8 mouse cellular contexts compared by ENCODE assay signal in genomic region chr16:11035790-11036431, GRCm38 (mm10). TPM values are rescaled to one million over a fixed set of nuclear protein-coding genes. Genes with fewer than 3 reads are reported as not detected.
A peak's percentile ranks its signal among the peaks of the same experiment; 100 is the strongest.
DNase-seq lines count a peak whose midpoint lies in the region; ATAC-seq and TF ChIP-seq lines count a peak whose summit lies in the region.

No protein-coding gene starts in this region.

- ATAC-seq in intestine, postnatal 0 days, result no peak
- 0 out of 2 replicates have a peak, but pooled peaks have one; percentile 35 for ATAC-seq in limb, embryonic 11.5 days (ENCODE audit: insufficient number of reproducible peaks, low FRiP score, low TSS enrichment, low read depth)
- peak; percentile 48 for ATAC-seq in monocyte, adult 5-6 weeks (replicated peaks; ENCODE audit: insufficient number of reproducible peaks, low FRiP score, low TSS enrichment, poor library complexity, severe bottlenecking)

- H3K27me3 ChIP-seq in intestine, postnatal 0 days (replicated peaks; ENCODE audit: control insufficient read depth, insufficient read depth, low read length), result no peaks in the 10 kb centered on the region
- H3K27me3 ChIP-seq in limb, embryonic 11.5 days (ENCODE audit: control insufficient read depth, insufficient read depth, low read length), result no peaks in the 10 kb centered on the region

- WGBS in intestine, postnatal 0 days, result 26% methylated on average over 15 of the region's 15 CpGs
- 23% methylated on average over 15 of the region's 15 CpGs for WGBS in limb, embryonic 11.5 days

- peak; percentile 94 for TF ChIP-seq CTCF in intestine, postnatal 0 days (IDR thresholded peaks at IDR 0.05; ENCODE audit: low read depth)

- no peak overlapping the region for H3K9ac ChIP-seq in intestine, postnatal 0 days (ENCODE audit: low read depth, low read length)
- no peak overlapping the region for H3K9ac ChIP-seq in limb, embryonic 11.5 days (ENCODE audit: low read length)

- no peak overlapping the region for H3K4me2 ChIP-seq in intestine, postnatal 0 days (replicated peaks; ENCODE audit: low read depth)
- no peak overlapping the region for H3K4me2 ChIP-seq in limb, embryonic 11.5 days (ENCODE audit: low read depth, severe bottlenecking)

- peak; percentile 79 for DNase-seq in 3T3-L1 (ENCODE audit: low read depth, low spot score)
- peak; percentile 61 to 75 for DNase-seq in adrenal gland, adult 18-20 months (ENCODE audit: low spot score in 2 of 2)
- DNase-seq in embryo, embryonic 11 days, result peak; percentile 88
- DNase-seq in heart, adult 18-20 months, result peak; percentile 76 to 89
- peak; percentile 88 for DNase-seq in limb, embryonic 11.5 days (ENCODE audit: low spot score)
- DNase-seq in spleen, postnatal 10 days (ENCODE audit: low spot score in 2 of 2), result peak; percentile 45 to 73

- H3K4me1 ChIP-seq in intestine, postnatal 0 days (replicated peaks; ENCODE audit: control insufficient read depth, insufficient read depth, low read length), result no peaks in the 10 kb centered on the region
- H3K4me1 ChIP-seq in limb, embryonic 11.5 days (ENCODE audit: control insufficient read depth, insufficient read depth, low read length), result no peaks in the 10 kb centered on the region

- no peaks in the 10 kb centered on the region for H3K36me3 ChIP-seq in intestine, postnatal 0 days (ENCODE audit: control insufficient read depth, insufficient read depth)
- H3K36me3 ChIP-seq in limb, embryonic 11.5 days (ENCODE audit: control insufficient read depth, insufficient read depth, low read length), result no peaks in the 10 kb centered on the region

- no peaks in the 10 kb centered on the region for H3K9me3 ChIP-seq in intestine, postnatal 0 days (ENCODE audit: control insufficient read depth)
- no peaks in the 10 kb centered on the region for H3K9me3 ChIP-seq in limb, embryonic 11.5 days (ENCODE audit: control insufficient read depth, low read length)

- H3K27ac ChIP-seq in intestine, postnatal 0 days (ENCODE audit: low read depth, low read length), result no peak overlapping the region
- no peak overlapping the region for H3K27ac ChIP-seq in limb, embryonic 11.5 days (replicated peaks; ENCODE audit: low read depth, low read length)

- no peak overlapping the region for H3K4me3 ChIP-seq in intestine, postnatal 0 days (ENCODE audit: low read depth, low read length)
- H3K4me3 ChIP-seq in limb, embryonic 11.5 days (ENCODE audit: low read depth, low read length), result no peak overlapping the region

RNA-seq across cellular contexts. Expression of gene Snn, which starts 24.8 kb away (rescaled TPM):
- 10 to 100 TPM in 1 of 2 experiments, 1 to 10 TPM in 1; 9.3 to 14.0 TPM for total RNA-seq in adrenal gland, adult 18-20 months (2021)
- 10 to 100 TPM; 24.6 to 26.5 TPM for total RNA-seq in heart, adult 18-20 months (2021)
- 8.2 and 8.9 TPM in 2 replicates for polyA plus RNA-seq in intestine, postnatal 0 days (2015; fragmentation: Nextera tagmentation; extraction: Ambion mirVana)
- polyA plus RNA-seq in limb, embryonic 11.5 days (2014; fragmentation: Nextera tagmentation; extraction: Ambion mirVana), result 54.2 and 56.4 TPM in 2 replicates
- total RNA-seq in monocyte, adult 5-6 weeks (2017), result 20.7 to 30.3 TPM (median 27.4 TPM) in 3 replicates

RNA-seq across cellular contexts. Expression of gene Litaf, which starts 30.0 kb away (rescaled TPM):
- 10 to 100 TPM; 48.5 to 56.4 TPM for total RNA-seq in adrenal gland, adult 18-20 months (2021)
- 10 to 100 TPM; 17.1 to 20.8 TPM for total RNA-seq in heart, adult 18-20 months (2021)
- polyA plus RNA-seq in intestine, postnatal 0 days (2015; fragmentation: Nextera tagmentation; extraction: Ambion mirVana), result 168 and 175 TPM in 2 replicates
- polyA plus RNA-seq in limb, embryonic 11.5 days (2014; fragmentation: Nextera tagmentation; extraction: Ambion mirVana), result 87.2 and 90.2 TPM in 2 replicates
- 68.7 to 164 TPM (median 135 TPM) in 3 replicates for total RNA-seq in monocyte, adult 5-6 weeks (2017)
